Mouse (Mus musculus) cerebellum, adult 18-20 months (tissue): Measurements from ENCODE around the gene Mmgt2.

Source experiments
- DNase-seq, 2 experiments: peaks; one replicate each; pipeline ENCODE4 v3.0.0; 2021

Mmgt2 gene

GRCm38 (mm10) chr11:62648591-62649391 lies at the start of gene Mmgt2:
TSS of gene Mmgt2 (plus strand) at chr11:62648664.
- peak; percentile 83 to 91 for DNase-seq

DNA sequence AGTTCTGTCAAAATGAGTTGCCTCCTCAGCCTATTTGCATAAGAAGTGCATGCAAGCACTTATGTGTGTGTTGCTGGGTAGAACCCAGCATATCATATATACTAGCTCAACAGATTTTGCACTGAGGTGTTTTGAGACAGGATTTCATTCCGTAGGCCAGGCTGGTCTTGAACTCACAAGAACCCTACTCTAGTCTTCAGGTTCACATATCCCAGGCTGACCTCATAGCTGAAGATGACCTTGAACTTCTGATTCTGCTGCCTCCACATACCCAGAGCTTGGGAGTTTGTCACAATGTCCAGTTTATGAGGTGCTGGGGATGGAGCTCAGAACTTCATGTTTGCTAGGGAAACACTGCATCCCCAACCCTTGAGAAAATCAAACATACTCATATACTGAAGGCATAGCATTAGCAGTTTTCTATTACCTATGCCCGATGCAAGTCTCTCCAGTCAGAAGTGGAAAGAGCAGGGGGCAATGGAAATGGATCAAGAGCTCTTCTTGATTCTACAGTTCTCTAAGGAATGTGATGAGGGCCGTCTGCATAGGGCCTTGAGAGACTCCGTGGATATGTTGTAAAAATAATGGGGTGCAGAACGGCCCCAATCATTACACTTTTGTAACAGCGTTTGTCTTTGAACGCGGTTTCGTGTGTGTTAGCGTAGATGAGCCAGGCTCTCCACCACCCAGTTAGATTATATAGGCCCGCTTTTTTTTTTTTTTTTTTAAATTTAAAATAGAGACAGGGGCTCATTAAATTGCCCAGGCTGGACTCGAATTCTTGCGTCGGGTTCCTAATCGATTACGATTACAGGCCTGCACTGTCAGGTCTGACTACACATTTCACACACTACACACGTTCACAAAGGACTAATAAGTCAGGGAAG lies 46.5 kb upstream of the Mmgt2 start:
- DNase-seq: no peak

- peak; percentile 97 to 98 for DNase-seq
Measured at GRCm38 (mm10) chr11:62602619-62603311, 45.7 kb upstream of the Mmgt2 start.

DNA sequence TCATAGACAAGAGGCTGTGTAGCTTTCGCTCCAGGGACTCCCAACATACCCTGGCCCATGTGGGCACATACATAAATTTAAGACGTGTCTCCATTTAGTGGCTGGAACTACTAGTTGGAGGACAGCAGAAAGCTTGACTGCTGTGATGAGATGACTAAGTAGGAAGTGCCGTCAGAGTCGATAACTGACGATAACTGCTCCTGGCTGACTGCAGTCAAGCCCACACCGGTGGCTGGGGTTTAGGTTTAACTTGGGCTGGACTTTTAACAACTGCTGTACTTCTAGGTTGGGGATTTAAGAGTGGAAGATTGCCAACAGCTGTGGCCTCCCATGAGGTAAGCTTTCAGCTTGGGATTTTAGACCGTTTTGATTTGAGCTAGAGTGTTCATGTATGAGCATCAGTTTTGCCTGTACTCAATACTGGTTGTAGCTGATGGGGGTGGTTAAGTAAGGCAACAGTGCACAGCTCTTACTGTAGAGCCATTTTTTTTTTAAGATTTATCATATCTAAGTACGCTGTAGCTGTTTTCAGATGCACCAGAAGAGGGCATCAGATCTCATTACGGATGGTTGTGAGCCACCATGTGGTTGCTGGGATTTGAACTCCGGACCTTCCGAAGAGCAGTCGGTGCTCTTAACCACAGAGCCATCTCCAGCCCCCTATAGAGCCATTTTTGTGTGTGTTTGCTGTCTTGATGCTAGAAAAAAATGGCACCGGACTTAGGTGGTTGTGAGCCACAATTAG lies 45.0 kb upstream of the Mmgt2 start:
- DNase-seq: no peak

DNA sequence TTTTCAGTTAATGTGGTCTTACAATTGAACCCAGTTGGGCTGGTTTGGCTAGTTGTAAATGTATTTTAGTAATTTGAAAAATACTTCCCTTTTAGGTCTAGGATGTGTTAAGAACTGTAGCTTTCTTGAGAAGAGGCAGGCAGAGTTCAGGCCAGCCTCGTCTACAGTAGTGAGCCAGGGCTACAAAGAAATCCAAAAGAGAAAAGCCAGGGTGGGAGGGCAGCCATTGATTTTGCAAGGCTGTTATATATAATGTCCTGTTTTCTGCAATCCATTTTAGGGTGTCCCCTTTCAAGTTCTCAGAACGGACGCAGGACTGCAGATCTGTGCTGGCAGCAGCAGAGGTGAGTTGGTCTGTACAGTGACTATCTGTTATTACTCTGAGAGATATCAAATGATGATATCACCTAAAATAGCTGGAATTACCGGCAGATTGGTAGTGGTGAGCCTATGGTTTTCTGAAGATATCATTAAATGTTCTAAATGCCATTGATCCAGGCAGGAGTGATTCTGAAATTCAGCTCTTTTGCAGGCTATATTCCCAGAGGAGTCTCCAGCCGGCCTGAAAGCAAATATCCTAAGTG lies 44.2 kb upstream of the Mmgt2 start:
- no peak for DNase-seq

- no peak for DNase-seq
Measured at GRCm38 (mm10) chr11:62604886-62605618, 43.4 kb upstream of the Mmgt2 start.

DNA sequence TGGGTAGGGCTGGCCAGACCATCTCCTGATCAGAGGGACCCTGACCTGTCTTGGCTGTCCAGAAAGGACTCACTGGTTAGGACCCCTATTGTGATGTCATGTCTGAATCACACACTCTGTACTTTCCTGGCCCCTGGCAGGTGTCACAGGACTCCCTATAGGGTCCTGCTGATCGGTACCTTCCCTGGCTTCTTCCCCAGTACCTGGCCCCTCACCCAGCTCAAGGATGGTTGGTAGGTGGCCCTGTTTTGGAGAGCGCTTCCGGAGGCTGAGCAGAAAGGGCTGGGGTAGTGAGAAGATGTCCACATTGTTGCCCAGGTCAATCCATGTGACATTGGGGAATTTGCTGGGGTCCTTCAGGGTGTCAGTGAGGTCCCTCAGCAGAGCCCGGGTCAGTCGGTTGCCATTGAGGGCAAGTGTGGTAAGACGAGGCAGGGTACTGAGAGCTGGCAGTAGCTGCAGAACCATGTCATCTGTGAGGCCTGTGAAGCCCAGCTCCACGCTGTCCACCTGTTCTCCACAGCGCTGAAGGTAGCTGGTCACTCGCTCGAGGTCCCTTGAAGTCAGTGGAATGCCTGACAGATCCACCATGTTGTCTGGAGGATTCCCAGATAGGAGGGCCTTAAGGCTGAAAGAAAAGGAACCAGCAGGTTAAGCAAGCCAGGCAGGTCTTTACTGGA lies 42.7 kb upstream of the Mmgt2 start:
- no peak for DNase-seq

- DNase-seq: no peak
Measured at GRCm38 (mm10) chr11:62606299-62607169, 41.9 kb upstream of the Mmgt2 start.

DNA sequence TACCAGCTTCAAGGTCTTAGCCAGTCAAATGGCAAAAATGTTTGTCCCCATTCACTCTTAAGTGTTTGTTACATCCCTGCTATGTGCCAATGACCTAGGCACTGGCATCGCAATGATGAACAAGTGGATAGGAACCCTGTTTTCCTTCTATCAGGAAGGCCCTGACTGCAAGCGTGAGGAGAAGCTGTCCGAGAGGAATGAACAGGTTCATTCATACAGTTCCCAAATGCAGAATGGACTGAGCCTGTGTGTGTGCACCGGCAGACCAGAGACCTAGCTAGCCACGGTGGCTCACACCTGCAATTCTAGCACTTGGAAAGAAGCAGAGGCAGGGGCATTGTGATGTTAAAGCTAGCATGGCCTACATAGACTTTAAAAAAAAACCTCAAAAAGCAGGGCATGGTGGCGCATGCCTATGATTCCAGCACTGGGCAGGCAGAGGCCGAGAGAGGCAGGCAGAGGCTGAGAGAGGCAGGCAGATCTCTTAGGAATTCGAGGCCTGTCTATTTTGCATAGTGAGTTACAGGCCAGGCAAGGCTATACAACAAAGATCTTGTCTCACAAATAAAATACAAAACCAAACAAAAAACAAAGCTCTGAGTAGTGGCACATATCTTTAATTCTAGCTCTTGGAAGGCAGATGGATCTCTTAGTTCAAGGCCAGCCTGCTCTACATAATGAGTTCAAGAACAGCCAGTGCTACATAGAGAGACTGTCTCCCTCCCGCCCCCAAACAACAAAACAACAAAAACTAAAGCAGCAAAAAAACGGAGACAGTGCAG lies 41.1 kb upstream of the Mmgt2 start:
- no peak for DNase-seq

DNA sequence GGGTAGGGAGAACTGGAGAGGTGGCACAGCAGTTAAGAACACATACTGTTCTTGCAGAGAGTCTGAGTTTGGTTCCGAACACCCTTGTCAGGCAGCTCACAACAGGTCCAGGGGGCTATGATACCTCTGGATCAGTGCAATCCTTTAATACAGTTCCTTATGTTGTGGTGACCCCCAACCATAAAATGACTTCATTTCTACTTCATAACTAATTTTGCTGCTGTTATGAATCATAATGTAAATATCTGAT lies 40.6 kb upstream of the Mmgt2 start:
- DNase-seq: no peak

GRCm38 (mm10) chr11:62608826-62609675 lies 39.4 kb upstream of the Mmgt2 start:
- no peak for DNase-seq

DNA sequence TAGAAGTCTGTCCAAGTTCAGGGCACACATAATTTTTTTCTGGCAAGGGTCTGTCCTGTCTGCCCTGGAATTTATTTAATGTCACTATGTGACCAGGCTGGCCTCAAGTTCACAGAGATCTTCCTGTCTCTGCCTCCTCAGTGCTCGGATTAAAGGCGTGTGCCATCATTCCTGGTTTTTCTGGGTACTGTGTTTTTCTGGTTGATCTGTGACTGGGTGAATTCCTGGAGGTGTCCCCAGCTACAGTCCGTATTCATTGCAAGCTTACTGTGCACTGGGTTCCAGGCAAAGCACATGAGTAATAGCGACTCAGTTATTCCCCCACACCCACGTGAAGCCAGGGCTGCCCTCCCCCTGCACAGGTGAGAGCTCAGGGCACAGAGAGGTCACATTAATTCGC lies 38.2 kb upstream of the Mmgt2 start:
- no peak for DNase-seq

DNA sequence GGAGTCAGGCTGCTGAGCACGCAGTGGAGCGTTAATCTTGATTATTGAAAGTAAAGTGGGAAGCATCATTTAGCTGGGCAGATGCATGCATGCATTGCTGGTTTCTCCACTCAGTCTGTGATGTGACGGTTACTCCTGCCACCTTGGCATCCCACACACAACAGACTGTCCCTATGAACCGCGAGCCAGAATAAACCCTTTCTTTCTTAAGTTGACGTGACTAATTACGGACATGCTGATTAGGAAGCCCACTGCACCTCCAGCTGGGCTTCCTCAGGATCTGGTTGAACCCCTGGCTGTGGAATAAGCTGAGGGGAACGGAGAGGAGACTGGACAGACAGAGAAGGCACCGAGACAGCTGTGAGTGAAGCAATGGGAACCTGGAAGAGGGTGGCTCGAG lies 35.9 kb upstream of the Mmgt2 start:
- no peak for DNase-seq

- peak; percentile 92 to 93 for DNase-seq
Measured at GRCm38 (mm10) chr11:62613657-62614365, 34.7 kb upstream of the Mmgt2 start.

- peak in 1 of 2 experiments; percentile 40 for DNase-seq
Measured at GRCm38 (mm10) chr11:62614876-62615410, 33.5 kb upstream of the Mmgt2 start.

GRCm38 (mm10) chr11:62615456-62615855 lies 33.0 kb upstream of the Mmgt2 start:
- DNase-seq: no peak

- DNase-seq: no peak
Measured at GRCm38 (mm10) chr11:62621079-62621478, 27.4 kb upstream of the Mmgt2 start.
